Mouse (Mus musculus) megakaryocyte, embryonic 14.5 days (primary cell): ENCODE measurements around the gene Samsn1.

ENCODE experiments used
- FLI1 ChIP-seq: IDR thresholded peaks from 2 replicates; pipeline ENCODE4 v1.6.1; 2012; ENCODE audit warnings: low read length, inconsistent platforms, mixed read lengths
- GATA1 ChIP-seq: IDR thresholded peaks from 3 replicates; pipeline ENCODE4 v1.6.1; 2012; ENCODE audit warnings: mixed read lengths, low read length, inconsistent platforms, borderline replicate concordance

DNA sequence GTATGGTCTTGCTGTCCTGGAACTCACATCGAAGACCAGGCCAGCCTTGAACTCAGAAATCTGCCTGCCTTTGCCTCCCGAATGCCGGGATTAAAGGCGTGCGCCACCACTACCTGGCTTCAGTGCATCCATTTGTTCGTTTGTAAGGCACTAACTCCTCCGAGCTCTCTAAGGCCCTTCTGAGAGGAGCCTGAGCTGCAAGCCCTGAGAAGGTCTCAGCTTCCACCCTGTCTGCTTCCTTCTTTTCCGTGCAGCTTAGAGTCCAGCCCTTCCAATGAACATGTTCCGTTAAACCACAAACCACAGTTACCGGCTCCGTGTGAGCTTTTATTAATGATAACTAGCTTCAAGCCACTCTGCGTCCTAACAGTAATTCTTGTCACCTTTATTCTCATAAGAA is 19.8 kb downstream of the Samsn1 start:
- no peak for TF ChIP-seq GATA1
- TF ChIP-seq FLI1: no peak
